Mouse (Mus musculus): Measurements from ENCODE around the gene Cyp27b1.

GRCm38 (mm10) chr10:127092742-127093141 is 44.7 kb downstream of the Cyp27b1 start:
- no peak for TF ChIP-seq CTCF (IDR thresholded peaks at IDR 0.05; ENCODE audit: insufficient read depth, low read depth, low read length)
- no peak for TF ChIP-seq POLR2A (IDR thresholded peaks at IDR 0.05; ENCODE audit: insufficient read depth, low read depth, low read length)

Measured in olfactory bulb, adult 2 months (tissue).